Mouse (Mus musculus): Measurements from ENCODE around the gene Uba2.

Gene Uba2

DNA sequence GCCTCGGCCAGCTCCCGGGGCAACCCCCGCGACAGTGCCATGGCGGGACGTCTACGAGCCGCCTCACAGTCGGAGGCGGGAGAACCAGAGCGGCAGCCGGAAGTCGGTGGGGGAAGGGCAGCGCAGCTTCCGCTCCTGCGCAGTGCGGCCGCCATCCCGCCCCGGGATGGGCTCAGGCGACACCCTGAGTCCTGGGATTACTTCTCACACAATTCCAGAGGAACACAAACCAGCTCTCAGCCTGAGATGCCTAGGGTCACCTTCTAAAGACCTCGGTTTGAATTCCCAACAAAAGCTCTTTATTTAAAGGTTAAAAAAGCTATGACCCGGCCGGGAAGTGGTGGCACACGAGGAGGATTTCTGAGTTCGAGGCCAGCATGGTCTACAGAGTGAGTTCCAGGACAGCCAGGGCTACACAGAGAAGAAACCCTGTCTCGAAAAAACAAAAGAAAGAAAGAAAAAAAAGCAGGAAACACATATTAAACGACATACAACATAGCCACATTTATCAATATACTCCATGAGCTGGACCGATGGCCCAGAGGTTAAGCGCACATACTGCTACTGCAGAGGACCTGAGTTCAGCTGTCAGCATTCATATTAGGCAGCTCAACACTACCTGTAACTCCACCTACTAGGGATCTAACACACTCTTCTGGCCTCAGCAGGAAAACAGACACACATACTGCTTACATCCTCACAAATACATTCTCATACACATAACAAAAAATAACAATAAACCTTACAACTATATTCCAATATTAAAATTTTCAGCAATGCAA, 738 bp downstream of the Uba2 start:
- in situ Hi-C loops (cut with MboI; ENCODE audit: low pct_unique_long_range_greater_than_20kb in 1 of 2, low sequenced_read_pairs in 2 of 2, unreplicated experiment in 1 of 2), result no loop called here

DNA sequence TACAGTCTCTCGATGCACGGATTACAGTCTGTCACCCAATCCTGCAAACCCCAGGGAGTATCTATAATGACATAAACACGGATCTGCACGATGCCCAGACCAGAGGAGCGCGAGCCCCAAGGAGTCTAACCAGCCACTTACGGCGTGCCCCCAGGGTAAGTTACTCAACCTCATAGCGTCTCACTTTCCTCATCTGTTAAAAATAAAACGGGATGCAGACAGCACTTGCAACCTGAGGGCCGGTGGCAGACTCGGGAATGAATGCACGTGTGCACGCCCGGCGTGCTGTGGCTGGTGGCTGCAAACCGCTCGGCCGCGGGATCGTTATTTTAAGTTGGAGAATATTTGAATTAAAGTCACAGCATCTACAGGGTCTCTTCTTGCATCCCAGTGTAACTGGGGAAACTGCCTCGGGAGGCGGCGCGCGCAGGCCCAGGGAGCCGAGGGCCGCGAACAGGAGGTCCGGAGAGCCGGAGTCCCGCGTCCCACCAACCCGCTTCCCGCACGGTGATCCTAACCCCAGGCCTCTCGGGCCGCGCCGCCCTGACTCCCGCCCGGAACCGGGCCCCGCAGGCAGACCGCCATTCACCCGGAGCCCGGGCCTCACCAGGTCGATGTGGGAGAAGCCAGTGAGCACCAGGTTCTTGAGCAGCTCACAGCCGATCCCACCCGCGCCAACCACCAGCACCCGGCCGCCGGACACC, 1.5 kb downstream of the Uba2 start:
- in situ Hi-C loops (cut with MboI; ENCODE audit: low pct_unique_long_range_greater_than_20kb in 1 of 2, low sequenced_read_pairs in 2 of 2, unreplicated experiment in 1 of 2), result no loop called here

GRCm38 (mm10) chr7:34166850-34167249, 2.5 kb downstream of the Uba2 start:
- in situ Hi-C loops (cut with MboI; ENCODE audit: low pct_unique_long_range_greater_than_20kb in 1 of 2, low sequenced_read_pairs in 2 of 2, unreplicated experiment in 1 of 2), result no loop called here

DNA sequence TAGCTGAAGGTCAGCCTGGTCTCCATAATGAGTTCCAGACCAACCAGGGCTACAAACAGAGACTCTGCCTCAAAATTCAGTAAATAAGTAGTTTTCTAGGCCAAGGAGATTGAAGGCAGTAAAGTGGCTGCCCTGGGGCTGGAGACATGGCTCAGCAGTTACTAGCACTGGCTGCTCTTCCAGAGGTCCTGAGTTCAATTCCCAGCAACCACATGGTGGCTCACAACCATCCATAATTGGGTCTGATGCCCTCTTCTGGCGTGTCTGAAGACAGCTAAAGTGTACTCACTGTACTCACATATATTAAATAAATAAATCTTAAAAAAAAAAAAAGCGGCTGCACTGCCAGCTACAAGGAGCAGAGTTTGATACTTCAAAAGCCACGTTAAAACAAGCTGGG, 3.4 kb downstream of the Uba2 start:
- in situ Hi-C loops (cut with MboI; ENCODE audit: low pct_unique_long_range_greater_than_20kb in 1 of 2, low sequenced_read_pairs in 2 of 2, unreplicated experiment in 1 of 2), result no loop called here

DNA sequence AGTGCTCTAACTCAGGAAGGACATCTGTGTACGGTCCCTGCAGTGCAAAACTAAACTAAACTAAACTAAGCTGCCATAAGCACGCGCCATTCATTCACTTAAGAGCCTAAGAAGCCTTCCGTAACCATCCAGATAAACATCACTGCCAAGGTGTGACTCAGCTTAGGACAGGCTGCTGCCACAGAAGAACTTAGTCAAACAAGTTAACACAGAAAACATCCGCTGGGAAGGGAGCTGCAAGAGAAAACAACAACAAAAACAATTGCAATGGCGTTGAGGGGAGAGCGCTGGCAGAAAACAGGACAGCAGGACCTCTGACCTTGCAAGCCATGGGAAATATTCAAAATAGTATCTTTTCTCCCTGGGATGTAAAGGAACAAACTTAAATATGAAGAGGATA, 4.7 kb downstream of the Uba2 start:
- in situ Hi-C loops (cut with MboI; ENCODE audit: low pct_unique_long_range_greater_than_20kb in 1 of 2, low sequenced_read_pairs in 2 of 2, unreplicated experiment in 1 of 2), result no loop called here

GRCm38 (mm10) chr7:34159167-34159566, 10.2 kb downstream of the Uba2 start:
- in situ Hi-C loops (cut with MboI; ENCODE audit: low pct_unique_long_range_greater_than_20kb in 1 of 2, low sequenced_read_pairs in 2 of 2, unreplicated experiment in 1 of 2), result loop anchor here (5.0 to 10.0 kb wide), 3 partner anchors 53 to 206 kb away; no protein-coding TSS in a partner anchor

GRCm38 (mm10) chr7:34157994-34158393, 11.4 kb downstream of the Uba2 start:
- in situ Hi-C loops (cut with MboI; ENCODE audit: low pct_unique_long_range_greater_than_20kb in 1 of 2, low sequenced_read_pairs in 2 of 2, unreplicated experiment in 1 of 2), result loop anchor here (5.0 to 10.0 kb wide), 3 partner anchors 54 to 207 kb away; no protein-coding TSS in a partner anchor

GRCm38 (mm10) chr7:34147193-34147592, 22.2 kb downstream of the Uba2 start:
- in situ Hi-C loops (cut with MboI; ENCODE audit: low pct_unique_long_range_greater_than_20kb in 1 of 2, low sequenced_read_pairs in 2 of 2, unreplicated experiment in 1 of 2), result no loop called here

DNA sequence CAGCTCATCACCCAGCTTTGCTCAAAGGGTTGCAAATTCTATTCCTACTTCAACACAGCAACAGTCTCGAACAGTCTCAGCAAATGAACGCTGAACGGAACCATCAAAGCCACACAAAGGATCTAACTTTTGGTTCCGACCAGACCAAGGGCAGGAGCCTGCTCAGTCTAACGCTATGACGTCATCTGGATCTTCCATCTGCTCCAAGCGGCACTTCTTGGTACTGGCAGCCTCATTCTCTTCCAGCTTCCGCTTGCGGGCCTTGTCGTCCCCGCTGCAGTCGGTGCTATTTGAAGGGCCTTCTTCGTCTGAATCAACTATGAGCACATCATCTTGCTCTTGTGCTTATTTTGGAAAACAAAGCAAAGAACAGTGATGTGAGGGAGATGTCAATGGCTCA, 28.3 kb downstream of the Uba2 start:
- in situ Hi-C loops (cut with MboI; ENCODE audit: low pct_unique_long_range_greater_than_20kb in 1 of 2, low sequenced_read_pairs in 2 of 2, unreplicated experiment in 1 of 2), result no loop called here

GRCm38 (mm10) chr7:34139493-34139892, 29.9 kb downstream of the Uba2 start:
- in situ Hi-C loops (cut with MboI; ENCODE audit: low pct_unique_long_range_greater_than_20kb in 1 of 2, low sequenced_read_pairs in 2 of 2, unreplicated experiment in 1 of 2), result no loop called here

GRCm38 (mm10) chr7:34134336-34134735, 35.1 kb downstream of the Uba2 start:
- in situ Hi-C loops (cut with MboI; ENCODE audit: low pct_unique_long_range_greater_than_20kb in 1 of 2, low sequenced_read_pairs in 2 of 2, unreplicated experiment in 1 of 2), result no loop called here

- in situ Hi-C loops (cut with MboI; ENCODE audit: low pct_unique_long_range_greater_than_20kb in 1 of 2, low sequenced_read_pairs in 2 of 2, unreplicated experiment in 1 of 2), result no loop called here
Observed at GRCm38 (mm10) chr7:34133117-34133762, 36.2 kb downstream of the Uba2 start, which contains the start of gene Wtip. TSS of gene Wtip (minus strand) at chr7:34133268.

DNA sequence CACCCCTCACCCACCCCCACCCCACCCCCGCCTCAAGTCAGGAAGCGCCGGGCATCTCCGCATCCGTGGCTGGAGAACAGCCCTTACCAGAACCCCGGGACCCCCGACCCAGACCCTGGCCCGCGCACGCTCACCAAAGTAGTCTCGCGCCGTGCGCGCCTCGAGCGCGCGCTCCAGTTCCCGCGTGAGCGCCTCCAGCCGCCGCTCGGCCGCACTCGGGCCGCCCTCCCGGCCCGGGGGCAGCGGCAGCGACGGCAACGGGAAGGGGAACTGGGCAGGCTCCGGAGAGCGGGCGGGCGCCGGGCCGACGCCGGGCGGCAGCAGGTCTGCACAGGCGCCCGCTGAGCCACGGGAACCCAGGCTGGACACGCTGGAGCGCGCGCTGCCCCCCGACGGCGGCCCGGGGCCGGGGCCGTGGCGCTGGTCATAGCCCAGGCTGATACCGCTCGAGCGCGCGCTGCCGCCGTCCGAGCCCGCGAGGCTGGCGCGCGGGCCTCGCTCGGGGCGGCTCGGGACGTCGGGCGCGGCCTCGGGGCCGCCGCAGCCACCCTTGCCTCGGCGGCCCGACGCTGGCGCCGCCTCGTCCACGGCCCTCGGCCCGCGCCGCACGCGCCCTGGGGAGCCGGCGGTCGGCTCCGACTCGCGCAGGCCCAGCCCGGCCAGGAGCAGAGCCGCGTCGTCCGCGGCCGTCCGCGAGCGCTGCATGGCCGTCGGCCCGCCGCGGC, 36.9 kb downstream of the Uba2 start:
- in situ Hi-C loops (cut with MboI; ENCODE audit: low pct_unique_long_range_greater_than_20kb in 1 of 2, low sequenced_read_pairs in 2 of 2, unreplicated experiment in 1 of 2), result no loop called here

DNA sequence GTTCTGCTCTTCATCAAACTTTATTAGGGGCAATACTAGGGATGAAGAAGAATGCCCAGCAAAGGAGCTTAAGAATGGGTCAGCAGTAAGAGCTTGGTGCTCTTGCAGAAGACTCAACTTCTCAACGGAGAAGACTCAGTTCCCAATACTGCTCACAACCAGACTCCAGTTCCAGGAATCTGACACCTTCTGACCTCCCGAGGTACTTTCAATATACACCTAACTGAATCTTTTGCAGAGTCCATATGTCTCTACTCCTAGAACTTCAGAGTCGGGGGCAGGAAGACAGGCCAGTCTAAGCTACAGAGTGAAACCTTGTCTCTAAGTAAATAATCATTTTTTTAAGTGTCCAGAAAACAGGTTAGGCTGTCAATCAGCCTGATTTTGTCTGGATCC, 37.4 kb downstream of the Uba2 start:
- in situ Hi-C loops (cut with MboI; ENCODE audit: low pct_unique_long_range_greater_than_20kb in 1 of 2, low sequenced_read_pairs in 2 of 2, unreplicated experiment in 1 of 2), result no loop called here

DNA sequence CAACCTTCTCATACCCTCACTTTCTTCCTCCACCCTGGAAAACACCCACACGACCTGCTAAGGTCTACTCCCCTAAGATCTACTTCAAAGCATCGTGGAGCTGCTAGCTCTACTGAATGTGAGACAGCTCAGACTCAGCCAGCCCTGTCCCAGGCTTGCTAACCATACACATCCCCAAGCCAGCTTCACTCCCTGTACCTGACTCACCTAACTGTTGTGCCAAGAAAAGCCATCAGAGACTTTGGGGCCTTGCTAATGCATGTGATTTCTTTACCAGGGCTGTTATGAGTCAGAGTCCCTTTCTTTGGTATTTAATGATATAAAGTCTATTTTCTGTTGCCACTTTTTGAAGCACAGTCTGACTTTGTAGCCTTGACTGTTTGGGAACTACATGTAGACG, 38.3 kb downstream of the Uba2 start:
- in situ Hi-C loops (cut with MboI; ENCODE audit: low pct_unique_long_range_greater_than_20kb in 1 of 2, low sequenced_read_pairs in 2 of 2, unreplicated experiment in 1 of 2), result no loop called here

DNA sequence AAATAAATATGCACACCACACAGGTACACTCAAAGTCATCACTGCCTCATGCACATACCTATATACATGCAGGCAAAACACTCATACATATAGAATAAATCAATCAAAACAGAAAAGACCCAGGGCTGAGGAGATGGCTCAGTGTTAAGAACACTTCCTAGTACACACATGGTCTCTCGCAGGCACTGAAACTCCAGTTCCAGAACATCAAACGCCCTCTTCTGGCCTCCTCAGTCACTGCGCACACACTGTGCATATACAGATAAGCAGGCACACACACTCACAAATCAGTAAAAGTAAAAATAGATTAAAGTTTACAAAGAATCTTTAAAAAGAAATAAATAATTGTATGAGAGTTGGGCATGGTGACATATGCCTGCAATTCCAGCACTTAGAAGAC, 43.1 kb downstream of the Uba2 start:
- in situ Hi-C loops (cut with MboI; ENCODE audit: low pct_unique_long_range_greater_than_20kb in 1 of 2, low sequenced_read_pairs in 2 of 2, unreplicated experiment in 1 of 2), result no loop called here

DNA sequence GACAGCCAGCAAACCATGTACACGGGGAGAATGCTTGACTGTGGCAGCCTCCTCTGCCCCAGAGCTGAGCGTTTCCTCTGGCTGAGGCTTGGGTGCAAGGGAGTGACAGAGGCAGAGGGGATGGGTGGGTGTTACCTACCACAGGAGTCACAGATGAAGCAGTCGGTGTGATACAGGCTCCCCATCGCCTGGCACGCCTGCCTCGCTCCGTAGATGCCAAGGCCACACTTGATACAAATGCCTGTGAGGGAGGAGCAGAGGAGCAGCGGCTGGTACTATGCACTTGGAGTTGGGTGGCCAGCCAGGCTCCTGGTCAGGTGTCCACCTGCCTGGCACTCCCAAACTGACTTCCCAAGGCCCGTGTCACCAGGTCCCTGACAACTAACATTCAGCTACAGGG, 44.1 kb downstream of the Uba2 start:
- in situ Hi-C loops (cut with MboI; ENCODE audit: low pct_unique_long_range_greater_than_20kb in 1 of 2, low sequenced_read_pairs in 2 of 2, unreplicated experiment in 1 of 2), result no loop called here

DNA sequence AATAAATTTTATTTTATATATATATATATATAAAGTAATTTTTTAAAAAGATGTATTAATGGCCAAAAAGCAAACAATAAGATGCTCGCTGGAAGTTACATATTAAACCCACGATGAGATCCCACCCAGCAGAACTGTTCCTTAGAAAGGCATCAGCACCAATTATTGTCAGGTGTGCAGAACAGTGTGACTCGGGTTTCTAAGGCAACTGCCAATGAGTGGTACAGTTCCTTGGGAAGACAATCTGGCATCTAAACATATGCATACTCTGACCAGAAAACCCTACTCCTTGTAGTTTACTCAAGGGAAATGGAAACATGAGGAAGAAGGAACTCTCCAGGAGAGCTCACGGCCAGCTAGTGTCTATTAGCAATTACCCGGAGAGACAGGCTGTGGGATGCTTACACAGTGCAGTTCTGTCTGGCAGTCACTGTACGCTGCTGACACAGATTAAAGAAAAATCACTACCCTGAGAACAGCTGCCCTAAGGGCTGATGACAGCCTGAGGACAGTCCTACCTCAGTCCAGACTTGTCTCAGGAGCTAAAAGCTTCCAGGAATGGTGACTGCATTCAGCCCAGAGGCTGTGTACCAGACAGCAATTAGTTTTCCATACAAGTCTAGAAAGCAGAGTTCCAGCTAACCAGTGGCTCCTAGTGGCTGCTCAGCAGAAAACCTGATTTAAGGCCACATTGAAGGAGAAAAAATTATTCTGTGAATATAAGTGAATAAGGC, 46.2 kb downstream of the Uba2 start:
- in situ Hi-C loops (cut with MboI; ENCODE audit: low pct_unique_long_range_greater_than_20kb in 1 of 2, low sequenced_read_pairs in 2 of 2, unreplicated experiment in 1 of 2), result loop anchor here (25.0 kb wide), 2 partner anchors 111 to 336 kb away; partner anchors contain the start of genes Scgb1b27 (in 1 of the 2) and Scgb2b27 (in 1 of the 2)
